Mouse (Mus musculus) kidney, adult 11 months (tissue): ENCODE measurements around the gene Hist2h2aa2.
"Not testable (repeated sequence)": the region's sequence is repeated elsewhere in the genome, so short reads cannot be mapped to it uniquely, and the experiment has no call there.

Experiments
- DNase-seq: peaks from one replicate; pipeline ENCODE4 v3.0.0; 2022

Hist2h2aa2 gene

DNA sequence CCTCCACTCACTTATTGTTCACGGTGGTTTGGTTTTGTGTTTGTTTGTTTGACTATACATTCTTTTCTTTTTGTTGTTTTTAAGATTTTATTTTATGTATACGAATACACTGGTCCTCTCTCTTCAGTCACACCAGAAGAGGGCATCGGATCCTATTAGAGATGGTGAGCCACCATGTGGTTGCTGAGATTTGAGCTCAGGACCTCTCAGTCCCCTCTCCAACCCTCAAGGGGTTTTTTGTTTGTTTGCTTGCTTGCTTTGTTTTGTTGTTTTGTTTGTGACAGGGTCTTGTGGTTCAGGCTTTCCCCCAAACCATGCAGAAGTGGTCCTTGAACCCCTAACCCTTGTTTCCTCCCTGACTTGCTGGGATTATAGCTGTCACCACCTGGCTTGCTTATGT lies 21.5 kb upstream of the Hist2h2aa2 start:
- no peak for DNase-seq

GRCm38 (mm10) chr3:96260220-96260619 lies 20.1 kb upstream of the Hist2h2aa2 start:
- no peak for DNase-seq

DNA sequence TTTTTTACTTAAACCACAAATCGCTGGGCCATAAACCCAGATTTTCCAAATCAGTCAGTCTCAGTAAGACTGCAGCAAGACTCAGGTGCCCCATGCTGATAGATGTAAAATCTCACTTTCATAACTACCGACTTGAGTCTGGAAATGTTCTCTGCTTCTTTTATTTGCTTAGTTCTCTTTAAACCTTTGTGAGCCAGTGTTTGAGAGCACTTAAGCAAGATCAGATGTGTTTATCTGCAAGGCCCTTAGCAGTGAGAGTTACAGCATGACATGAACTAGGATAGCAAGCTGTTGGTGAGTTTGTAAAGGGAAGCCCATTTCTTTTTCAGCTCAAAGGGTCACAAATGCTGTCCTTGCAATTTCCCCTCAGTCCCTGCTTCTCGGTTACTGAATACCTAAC lies 17.1 kb upstream of the Hist2h2aa2 start:
- no peak for DNase-seq

- no peak for DNase-seq
These were observed 16.0 kb upstream of the Hist2h2aa2 start for GRCm38 (mm10) chr3:96255926-96256593.

DNA sequence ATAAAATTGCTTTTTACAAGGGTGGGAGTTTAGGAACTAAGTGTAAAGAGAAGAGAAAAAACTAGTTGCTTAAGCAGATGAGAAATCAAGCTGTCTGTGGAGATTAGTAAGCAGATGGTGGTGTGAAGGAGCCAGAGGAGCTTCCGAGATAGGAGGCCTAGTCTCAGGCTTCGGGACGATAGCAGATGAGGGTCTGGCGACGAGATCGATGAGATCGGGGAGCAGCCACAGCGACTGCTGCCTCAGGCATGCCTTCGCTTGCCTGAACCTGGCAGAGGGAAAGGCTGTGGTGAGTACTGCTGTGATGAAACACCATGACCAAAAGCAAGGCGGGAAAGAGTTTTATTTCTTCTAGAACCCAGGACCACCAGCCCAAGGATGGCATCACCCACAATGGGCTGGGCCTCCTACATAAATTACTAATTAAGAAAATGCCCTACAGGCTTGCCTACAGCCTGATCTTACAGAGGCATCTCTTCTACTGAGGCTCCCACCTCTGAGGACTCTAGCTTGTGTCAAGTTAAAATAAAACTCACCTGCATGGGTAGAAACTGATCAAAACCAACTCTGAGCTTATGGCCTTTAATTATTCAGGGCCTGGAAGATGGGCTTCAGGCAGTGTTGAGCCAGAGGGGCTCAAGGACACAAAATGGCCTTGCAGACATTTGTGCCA lies 14.7 kb upstream of the Hist2h2aa2 start:
- no peak for DNase-seq

- DNase-seq, result no peak
These were observed 11.7 kb upstream of the Hist2h2aa2 start for GRCm38 (mm10) chr3:96251787-96252186.

DNA sequence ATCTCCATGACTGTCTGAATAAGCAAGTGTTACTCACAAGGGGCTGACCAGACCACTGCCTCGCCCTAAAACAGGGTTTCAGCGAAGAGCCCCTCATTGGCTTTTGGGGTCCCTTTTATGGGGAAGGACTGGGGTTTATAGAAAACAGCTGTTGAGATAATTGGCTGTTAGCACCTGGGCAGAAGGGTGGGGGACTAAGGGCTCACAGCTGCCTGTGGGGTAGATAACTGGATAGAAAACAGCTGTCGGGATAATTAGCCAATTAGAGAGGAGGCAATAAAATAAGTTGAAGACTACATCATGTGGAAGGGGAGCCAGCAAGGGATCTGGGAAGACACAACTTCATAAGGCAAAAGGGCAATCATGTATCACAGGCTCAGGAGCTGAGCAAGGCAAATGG lies 10.8 kb upstream of the Hist2h2aa2 start:
- no peak for DNase-seq

DNA sequence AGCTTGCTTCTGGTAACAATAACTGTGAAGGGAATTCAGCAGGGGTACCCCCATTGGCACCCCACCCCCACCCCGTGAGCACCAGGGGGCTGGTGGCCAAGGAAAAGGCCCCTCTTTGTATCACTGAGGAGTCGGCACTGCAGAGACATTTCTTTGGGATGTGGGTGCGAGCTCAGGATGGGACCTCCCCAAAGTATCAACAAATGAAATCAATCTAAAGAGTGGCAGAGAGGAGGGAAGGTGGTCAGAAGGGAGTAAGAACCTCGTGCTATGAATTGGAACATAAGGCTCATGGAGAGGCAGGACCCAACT lies 8.9 kb upstream of the Hist2h2aa2 start:
- DNase-seq, result no peak

DNA sequence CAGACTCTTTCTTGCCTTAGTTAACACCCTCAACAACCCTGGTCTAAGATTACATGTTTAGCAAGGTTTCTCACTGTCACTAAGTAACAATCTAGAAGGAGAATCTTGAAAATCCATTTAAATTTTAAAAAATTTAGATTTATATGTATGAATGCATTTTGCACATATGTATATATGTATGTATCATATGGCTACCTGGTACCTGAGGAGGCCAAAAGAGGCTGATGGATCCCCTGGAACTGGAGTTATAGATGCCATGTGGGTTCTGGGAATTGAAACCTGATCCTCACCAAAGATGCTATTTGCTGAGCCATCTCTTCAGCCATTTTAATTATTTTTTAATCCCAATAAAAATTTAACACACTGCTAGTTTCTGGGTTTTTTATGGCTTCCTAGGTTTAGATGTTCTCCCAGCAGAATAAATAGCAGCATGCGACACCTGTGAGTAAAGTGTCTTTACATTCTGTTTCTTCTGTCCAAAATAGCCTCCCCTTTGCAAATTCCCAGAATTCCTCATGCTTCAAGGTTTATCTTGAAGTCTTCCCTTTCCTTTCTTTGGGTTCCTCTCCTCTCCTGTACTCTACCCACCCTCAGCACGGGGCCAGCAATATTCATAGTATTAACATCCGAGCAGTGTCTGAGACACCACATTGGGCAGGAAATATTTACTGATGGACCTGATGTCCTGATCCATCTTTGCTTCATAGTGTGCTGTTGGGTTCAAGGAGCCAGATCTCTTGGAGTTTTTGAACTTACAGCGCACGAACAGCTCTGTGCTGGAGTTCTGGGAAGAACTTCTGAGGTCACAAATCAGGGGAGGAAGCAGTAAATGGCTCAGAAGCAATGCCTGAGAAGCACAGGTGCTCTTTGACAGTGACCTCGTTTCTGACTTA lies 8.3 kb upstream of the Hist2h2aa2 start:
- DNase-seq, result no peak

DNA sequence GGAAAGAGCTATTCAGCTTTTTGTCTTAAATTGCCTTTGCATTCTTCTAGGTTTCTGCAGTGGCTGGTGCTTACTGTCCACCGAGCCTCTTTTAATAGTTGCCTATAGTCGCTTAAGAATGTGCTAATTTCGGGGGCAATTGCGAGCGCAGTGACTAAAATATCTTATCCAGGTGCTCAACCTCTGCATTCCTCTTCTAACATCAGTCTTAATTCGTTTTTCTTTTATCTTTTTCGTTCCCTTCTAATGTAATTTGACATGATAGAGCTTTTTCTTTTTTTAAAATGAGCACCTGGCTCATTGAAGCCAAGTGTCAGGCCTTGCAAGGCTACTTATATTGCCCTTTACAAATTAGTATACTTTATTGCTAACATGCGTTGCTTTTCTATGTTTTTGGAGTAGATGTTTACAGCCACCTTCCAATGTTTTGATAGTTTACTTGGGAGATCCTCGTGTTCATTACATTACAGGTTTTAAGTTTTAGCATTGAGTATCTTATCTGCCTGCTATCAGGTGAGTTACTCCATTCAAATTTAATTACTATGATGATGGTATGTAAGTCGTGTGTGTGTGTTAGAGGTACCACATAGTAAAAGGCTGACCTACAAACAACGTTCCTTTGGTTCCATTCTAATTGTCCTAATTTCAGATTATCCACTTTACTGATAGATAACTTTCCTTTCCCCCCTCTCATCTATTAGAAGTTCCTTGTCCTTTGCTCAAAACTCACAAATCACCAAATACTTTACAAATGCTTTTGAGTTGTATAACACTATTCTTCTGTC lies 7.5 kb upstream of the Hist2h2aa2 start:
- no peak for DNase-seq

- not testable (repeated sequence) for DNase-seq
These were observed 6.4 kb upstream of the Hist2h2aa2 start, which contains the start of gene Hist2h3c1 for GRCm38 (mm10) chr3:96246427-96246856. Gene Hist2h3c1 (plus strand): TSS chr3:96246685.

- DNase-seq, result not testable (repeated sequence)
These were observed 5.9 kb upstream of the Hist2h2aa2 start for GRCm38 (mm10) chr3:96246018-96246417.

DNA sequence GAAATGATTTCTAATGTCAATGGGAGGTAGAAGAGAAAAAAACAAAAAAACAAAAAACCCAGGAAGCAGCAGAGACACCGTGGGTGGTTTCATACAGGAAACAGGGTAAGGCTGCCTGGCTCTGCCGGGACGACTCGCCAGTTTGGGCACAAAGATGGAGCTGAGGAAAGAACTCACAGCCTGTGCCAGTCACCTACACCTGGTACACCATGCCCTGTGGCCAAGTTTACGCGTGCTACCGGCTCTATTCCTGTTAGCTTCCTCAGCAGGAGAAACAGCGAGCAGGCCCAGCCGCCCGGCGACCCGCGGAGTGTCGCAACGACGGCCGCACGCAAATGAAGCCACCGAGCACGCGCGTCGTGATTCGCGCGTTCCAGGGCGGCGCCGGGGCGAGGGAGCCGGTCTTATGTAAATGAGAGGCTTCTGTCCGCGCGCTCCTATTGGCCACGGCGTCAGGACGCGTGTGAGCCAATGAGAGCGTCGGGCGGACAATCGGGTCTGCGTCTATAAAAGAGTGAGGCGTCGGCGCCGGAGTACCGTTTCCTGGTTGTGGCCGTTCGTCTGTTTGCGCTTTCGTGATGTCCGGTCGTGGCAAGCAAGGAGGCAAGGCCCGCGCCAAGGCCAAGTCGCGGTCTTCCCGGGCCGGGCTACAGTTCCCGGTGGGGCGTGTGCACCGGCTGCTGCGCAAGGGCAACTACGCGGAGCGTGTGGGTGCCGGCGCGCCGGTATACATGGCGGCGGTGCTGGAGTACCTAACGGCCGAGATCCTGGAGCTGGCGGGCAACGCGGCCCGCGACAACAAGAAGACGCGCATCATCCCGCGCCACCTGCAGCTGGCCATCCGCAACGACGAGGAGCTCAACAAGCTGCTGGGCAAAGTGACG lies 5.2 kb upstream of the Hist2h2aa2 start, which contains the start of gene Hist2h2aa1:
Gene Hist2h2aa1 (plus strand): TSS at position 495 of the 884 bp plus-strand sequence.
- peak; percentile 91 for DNase-seq

DNA sequence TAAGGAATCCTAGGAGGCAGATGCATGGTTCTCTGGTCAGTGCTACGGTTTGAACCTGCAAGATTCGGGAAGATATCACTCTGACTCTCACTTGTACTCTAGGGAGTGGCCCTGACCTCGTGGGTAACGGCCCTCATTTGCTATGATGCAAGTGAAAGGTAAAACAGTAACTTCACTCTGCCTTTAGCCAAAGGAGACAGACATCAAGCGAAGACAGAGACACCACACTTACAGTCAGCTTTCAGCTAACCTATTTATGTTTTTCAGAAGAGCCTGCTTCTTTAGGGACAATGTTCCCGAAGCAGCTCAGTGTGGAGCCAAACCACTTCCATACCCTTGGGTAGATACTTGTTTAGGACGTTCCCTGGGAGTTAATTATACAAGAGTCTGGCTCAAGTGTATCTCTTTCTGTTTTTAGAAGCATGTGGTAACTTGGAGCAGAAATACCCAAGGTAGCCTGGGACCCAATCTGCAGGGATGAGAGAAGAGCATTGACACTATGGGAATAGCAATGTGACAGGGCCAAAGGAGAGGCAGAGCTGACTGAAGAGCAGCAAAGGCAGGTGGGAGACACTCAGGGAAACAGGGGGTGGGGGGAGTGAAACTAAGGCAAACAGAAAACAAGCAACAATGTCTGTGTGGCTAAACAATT lies 4.0 kb upstream of the Hist2h2aa2 start:
- peak; percentile 31 for DNase-seq

DNA sequence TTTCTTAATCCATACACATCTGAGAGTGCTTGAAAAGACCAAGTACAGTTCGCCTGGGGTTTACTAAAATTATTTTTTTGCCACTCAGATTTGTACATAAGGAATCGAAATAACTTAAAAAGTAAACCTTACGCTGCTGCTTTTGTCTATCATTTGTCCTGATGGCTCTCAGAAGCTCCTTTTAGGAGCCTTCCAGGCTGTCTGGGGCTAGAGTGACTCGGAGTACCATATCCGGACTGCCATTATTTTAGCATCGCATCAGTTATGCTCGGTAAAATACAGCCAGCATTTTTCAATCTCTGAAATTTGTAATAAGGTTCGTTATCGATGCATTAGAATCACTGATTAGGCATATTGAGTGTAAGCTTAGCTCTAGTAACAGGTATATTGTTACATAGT lies 722 bp upstream of the Hist2h2aa2 start:
- no peak for DNase-seq

DNA sequence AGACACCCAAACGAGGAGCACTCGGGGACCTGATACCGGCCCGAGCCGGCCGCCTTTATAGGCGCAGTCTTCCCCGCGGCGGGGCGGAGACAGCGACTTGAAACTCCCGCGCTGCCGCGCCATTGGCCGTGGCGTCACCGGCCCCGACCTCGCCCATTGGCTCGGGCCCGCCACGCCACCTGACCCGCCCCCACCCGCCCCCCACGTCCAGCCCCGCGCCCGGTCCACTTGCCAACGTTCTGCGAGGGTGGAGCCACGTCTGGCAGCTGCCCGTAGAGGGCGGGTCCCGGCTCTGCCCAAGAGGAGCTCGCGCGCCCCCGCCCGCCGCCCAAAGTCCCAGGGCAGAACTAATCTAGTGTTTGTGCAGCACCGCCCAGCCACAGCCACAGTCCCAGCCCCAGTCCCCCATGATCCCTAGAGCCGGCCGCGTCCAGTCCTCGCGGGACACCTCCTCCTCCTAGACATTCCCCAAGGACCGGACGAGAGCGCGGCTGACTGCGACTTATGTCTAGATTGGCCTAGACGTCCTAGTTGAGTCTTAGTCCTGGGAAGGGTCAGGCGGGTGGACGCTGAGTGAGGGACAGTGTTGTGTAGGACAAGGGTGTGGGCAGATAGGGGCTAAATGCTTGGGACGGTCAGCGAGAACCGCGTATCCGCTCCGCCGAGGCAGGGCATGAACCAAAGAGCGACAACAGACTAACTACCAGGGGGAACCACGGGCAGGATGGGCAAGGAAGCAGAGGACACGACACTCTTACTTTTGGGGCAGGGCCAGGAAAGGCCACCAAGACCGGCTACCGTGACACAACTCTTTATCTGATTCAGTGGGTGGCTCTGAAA lies 902 bp downstream of the Hist2h2aa2 start, which contains the start of gene Hist2h3c2:
Gene Hist2h3c2 (minus strand): TSS at position 174 of the 840 bp plus-strand sequence.
- DNase-seq, result peak; percentile 71

GRCm38 (mm10) chr3:96237904-96238511 lies 2.1 kb downstream of the Hist2h2aa2 start:
- no peak for DNase-seq

DNA sequence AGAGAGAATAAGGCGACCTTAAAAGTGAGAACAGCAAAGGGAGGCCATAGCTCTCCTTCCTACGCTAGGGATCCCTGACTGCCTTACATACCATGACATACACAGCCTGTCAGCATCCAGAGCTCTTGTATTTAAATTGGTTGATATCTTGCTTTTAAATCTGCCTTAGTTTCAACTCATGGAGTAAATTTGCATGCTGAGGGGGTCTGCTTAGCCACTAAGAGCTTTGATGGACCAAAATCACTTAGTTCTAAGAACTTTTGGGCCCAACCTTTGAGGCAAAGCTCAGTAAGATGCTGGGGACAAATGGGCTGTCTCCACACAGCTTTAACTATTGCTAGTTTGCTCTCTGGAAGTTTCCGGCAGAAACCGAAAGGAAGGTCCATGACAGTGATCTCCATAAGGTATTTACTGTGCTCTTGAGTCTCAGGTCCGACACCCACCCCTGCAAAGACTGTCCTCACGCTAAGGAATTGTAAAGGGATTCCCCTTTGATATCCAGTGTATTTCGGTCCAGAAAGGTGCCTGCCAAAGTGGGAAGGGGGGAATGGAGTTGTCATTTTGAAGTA lies 2.7 kb downstream of the Hist2h2aa2 start:
- no peak for DNase-seq

DNA sequence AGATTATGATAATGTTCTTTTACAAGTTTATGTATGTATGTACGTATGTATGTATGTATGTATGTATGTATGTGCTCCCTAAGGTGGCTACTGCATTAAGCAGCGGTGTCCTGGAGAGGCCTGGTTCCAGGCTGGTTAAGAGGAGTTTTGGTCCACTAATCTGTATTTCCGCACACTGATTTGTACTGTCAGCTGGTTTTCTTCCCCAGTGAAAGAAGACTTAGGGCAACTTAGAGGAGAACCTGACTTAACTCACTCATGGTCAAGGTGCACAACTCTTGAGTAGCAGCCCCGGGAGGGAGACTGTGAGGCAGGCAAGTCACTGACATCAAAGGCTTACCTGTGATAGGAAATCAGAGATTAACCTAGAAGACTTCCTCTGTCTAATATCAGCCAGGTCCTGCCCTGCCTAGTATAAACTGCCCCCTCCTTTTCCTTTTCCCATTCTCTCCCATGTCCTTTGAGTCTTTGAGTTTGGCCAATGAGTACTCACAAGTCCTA lies 3.2 kb downstream of the Hist2h2aa2 start:
- no peak for DNase-seq
